Mouse (Mus musculus) heart, adult 8-10 months (tissue): ENCODE data around the gene Dchs2. TPM values are rescaled to one million over a fixed set of nuclear protein-coding genes. Genes with fewer than 3 reads are reported as not detected.

Experiments
- DNase-seq: peaks from one replicate; pipeline ENCODE4 v3.0.0; 2022; ENCODE audit warnings: low spot score
- total RNA-seq, 4 experiments: library from RNA; stranded (reverse); gene quantifications; 2 replicates each; pipeline ENCODE4 v1.2.4; 2022

Gene Dchs2
- total RNA-seq, 4 experiments from 2014 or later = 0.78 to 0.87 (median 0.81) TPM

DNA sequence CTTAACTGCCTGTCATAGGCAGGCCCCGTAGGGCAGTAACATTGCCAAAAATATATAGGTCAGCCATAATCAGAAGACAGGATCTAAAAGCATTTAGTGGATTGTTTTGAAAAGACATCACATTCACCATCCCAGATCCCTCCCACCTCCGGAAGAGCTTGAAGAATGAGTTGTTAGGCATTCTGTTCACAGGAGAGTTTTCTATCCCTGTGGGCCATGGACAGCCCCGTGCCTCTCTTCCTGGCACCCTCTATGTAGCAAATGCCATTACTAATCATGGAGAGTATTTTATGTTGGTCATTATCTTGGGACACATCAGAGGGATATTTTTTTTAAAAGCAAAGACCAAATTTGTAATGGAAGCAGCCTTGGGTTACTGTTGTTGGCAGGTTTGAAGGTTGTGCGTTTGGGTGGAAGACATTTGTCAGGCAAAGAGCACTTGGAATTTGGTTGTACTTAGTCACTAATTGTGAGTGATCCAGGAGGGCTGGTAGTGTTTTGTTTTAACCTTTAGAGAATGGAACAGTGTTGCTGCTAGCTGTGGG lies 122.3 kb downstream of the Dchs2 start:
- no peak for DNase-seq

DNA sequence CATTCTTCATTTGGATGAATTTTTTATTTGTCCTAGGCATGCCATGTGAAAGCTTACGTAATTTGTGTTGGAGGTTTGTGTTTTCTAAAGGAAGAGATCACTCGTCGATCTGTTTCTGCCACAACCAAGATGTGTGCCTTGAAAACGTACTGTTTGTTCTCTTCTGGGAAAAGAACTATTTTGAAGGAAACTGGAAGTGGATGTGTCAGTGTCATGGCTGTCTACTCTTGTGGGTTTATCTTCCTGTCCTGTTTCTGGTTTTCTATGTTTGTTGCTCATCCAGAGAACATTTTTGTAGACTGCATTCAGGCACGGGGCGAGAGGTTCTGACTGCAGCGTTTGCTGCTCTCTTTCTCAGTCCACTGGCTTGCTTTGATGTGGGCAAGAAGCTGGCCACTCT lies 124.2 kb downstream of the Dchs2 start:
- DNase-seq = no peak

GRCm38 (mm10) chr3:83259421-83259820 lies 131.7 kb downstream of the Dchs2 start:
- DNase-seq = no peak

- no peak for DNase-seq
Measured at GRCm38 (mm10) chr3:83266009-83266408, 138.3 kb downstream of the Dchs2 start.

- no peak for DNase-seq
Measured at GRCm38 (mm10) chr3:83270228-83270627, 142.5 kb downstream of the Dchs2 start.

- DNase-seq = no peak
Measured at GRCm38 (mm10) chr3:83270982-83271381, 143.2 kb downstream of the Dchs2 start.

GRCm38 (mm10) chr3:83273555-83274244 lies 146.0 kb downstream of the Dchs2 start:
- peak; percentile 62 for DNase-seq

- DNase-seq = no peak
Measured at GRCm38 (mm10) chr3:83275703-83276102, 148.0 kb downstream of the Dchs2 start.

DNA sequence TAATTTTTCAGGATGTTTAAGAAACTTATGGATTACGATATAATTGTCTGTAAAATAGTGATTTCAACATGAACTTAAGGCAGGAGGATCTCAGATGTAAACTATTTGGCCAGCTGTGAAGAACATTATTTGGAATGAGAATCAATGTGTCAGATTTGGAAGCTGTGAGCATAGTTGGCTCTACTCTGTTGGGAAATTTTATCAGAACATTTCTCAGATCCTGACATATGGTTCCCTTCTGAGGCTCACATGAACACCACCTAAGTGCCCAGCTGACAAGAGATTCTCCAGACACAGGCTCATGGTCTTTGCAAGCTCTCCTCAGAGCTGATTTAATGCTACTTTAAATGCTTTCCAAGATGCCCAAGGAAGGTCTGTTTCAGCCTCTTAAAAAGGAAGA lies 156.1 kb downstream of the Dchs2 start:
- no peak for DNase-seq

GRCm38 (mm10) chr3:83286975-83287405 lies 159.2 kb downstream of the Dchs2 start:
- peak; percentile 38 for DNase-seq

GRCm38 (mm10) chr3:83288118-83288840 lies 160.5 kb downstream of the Dchs2 start:
- no peak for DNase-seq

DNA sequence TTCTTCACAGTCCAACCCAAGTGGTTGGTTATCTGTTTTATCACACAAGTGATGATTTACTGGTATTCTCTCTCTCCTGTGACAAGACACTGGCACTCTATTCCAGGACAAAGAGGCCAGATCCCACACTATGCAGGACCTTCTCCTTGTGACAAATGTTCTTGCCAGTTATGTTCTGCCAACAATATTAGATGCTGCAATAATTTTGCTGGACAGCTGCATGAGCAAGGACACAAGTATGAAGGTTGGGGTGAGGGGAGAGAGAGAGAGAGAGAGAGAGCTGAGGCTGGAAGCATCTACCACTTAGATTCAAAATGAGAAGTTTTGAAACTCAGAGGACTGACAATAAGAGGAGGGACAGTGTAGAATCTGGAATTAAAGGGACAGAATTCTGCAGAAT lies 162.7 kb downstream of the Dchs2 start:
- DNase-seq = no peak

GRCm38 (mm10) chr3:83290953-83291352 lies 163.2 kb downstream of the Dchs2 start:
- no peak for DNase-seq

DNA sequence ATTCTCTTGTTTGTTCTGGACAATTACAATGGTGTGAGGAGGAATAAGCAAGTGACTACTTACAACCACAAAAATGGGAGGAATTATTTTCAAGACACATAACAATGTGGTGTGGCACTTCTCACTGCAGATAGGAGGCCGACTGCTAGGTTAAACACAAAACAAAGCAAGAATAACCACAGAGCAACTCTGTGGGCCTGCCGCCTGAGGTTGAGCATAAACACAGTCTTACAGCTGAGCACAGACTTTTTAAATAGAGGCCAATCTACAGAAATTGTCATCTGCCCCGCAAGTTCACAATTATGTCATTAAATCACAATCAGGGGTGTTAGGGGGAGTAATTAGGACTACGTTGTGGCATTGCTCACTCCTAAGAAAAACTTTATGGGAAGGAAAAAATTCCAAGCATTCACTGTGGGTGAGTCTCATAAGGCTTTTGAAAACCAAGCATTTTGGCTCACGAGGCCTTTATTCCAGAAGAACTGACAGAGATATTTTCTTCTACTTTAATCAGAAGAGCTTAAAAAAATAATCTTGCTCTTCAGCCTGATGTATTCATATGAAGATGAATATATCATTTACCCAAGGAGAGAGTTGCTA lies 172.1 kb downstream of the Dchs2 start:
- DNase-seq = no peak

DNA sequence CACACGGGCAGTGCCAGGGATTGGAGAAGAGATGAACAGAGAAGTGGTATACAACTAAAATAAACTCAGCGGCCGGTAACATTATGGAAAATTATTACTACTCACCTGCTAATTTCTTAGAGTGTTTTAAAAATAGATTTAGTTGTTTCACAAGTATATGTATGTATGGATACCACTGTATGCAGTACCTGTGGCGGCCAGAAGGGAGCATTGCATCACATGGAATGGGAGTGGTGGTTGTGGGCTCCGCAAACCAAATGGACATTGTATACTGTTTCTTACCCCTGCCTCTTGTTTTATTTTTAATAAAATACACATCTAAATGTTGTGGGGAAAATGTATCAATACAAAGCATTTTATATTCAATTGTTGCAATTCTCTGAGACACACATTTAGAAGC lies 176.1 kb downstream of the Dchs2 start:
- DNase-seq = no peak

GRCm38 (mm10) chr3:83345928-83346327 lies 218.2 kb downstream of the Dchs2 start:
- DNase-seq = no peak

- no peak for DNase-seq
Measured at GRCm38 (mm10) chr3:83368500-83369068, 240.8 kb downstream of the Dchs2 start.

DNA sequence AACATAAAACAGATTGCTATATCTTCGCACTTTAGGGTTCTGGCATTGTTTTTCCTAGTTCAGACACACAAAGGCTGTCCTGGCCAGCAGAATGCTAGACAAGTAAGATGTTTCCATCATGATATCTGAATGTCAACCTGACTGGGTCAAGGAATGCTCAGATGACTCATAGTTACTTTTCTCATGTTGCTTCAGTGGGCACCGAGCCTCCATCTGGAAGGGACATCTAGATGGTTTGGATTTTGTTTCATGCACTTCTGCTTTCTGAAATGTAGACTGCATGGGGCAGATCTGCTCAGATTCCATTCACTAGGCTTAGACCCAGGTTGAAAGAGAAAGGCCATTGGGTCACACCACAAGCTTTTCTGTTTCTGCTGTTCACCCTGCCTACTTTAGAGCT lies 242.1 kb downstream of the Dchs2 start:
- no peak for DNase-seq

DNA sequence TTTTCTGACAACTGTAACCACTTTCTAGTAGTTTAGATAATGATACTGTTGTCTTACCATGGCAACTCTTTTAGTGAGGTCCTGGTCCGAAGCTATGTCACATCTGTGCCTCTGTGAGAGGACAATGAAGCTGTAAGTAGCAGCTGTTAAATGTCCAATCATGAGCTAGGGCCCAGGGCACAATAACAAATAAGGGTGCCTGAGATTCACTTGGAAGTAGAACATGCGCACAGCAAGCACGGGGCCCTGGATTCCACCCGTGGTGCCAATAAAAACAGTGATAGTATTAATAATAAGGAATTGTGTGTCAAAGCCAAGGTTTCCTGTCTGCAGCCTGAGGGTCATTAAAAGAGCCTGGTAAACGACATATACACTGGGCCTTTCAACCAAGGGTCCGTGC lies 246.6 kb downstream of the Dchs2 start:
- DNase-seq = no peak

- no peak for DNase-seq
Measured at GRCm38 (mm10) chr3:83376834-83377233, 249.1 kb downstream of the Dchs2 start.
